Mouse (Mus musculus) cortical plate, adult 2 months (tissue): Measurements from ENCODE around the gene Olfr935.

Experiments
- CTCF ChIP-seq: fragments of 200-500 bp; IDR thresholded peaks from 2 replicates; pipeline ENCODE4 v1.5.1; 2011; ENCODE audit warnings: mild to moderate bottlenecking, control low read depth, low read length; ENCODE audit not compliant: insufficient read depth; ENCODE audit errors: extremely low read depth
- POLR2A ChIP-seq: fragments of 200-500 bp; IDR thresholded peaks from 2 replicates; pipeline ENCODE4 v1.6.1; 2011; ENCODE audit warnings: mild to moderate bottlenecking, low read length, control low read depth; ENCODE audit not compliant: insufficient read depth; ENCODE audit errors: extremely low read depth

DNA sequence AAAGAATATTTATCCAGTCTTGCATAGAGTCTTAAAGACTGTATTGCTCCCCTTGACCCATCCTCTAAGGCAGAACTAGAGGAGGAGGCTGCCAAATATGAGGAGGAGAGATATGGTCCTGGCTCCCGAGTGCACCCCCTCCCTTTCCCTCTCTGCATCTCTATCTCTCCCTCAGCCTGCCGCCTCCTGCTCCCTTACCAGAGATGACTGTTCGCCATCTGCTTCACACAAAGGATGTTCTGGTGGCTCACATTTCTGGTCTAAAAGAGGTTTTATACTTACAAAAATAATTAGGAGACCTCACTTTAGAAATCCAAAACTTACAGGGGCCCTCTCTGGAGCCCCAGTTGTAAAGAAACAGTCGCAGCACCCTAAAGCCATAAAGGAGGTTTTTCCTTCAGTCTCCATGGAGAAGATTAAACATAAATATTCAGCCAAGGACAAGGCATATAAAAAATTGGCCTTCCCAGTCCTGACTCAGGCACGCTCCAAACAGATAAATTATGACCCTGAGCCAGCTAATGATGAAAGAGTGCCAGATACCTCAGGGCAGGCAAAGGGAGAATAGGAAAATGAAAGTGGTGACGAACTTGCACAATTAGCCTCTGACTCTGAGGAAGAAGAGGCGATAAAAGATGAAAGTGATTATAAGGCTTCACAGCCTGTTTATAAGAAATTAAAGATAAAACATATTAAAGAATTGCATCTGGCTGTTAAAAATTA, 45.9 kb downstream of the Olfr935 start:
- TF ChIP-seq CTCF (no peak), POLR2A (no peak)
